Mouse (Mus musculus) lung, adult 2 months (tissue): ENCODE measurements around the gene Cyp2ab1.

Experiments
- CTCF ChIP-seq: fragments of 200-500 bp; IDR thresholded peaks from 2 replicates; pipeline ENCODE4 v1.5.1; 2011; ENCODE audit warnings: mild to moderate bottlenecking, low read length, control low read depth; ENCODE audit not compliant: insufficient read depth
- POLR2A ChIP-seq: fragments of 200-500 bp; IDR thresholded peaks from 2 replicates; pipeline ENCODE4 v1.6.1; 2011; ENCODE audit warnings: low read depth, mild to moderate bottlenecking, control low read depth, low read length, borderline replicate concordance; ENCODE audit errors: extremely low read depth

DNA sequence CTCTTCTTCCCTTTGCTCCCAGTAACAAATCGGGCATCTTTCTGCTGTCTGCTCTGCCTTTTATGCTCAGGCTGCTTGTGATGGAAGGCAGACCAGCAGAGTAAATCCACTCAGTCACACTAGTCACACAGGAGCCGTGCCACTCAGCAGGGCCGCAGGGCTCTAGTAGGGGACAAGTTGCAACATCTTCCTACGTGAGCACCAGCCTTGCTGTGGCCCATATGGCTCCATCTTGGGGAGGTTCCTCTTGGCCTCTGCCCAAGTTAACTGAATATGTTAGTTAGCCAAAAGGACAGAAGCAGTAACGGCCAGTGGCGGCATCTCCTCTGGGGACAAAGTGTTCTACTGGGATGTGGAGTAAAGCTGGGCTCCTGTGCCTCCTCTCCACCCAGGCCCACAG lies 8.4 kb downstream of the Cyp2ab1 start:
- no peak for TF ChIP-seq CTCF
- no peak for TF ChIP-seq POLR2A
